Mouse (Mus musculus) embryo, embryonic 11.5 days (tissue): Measurements from ENCODE around the gene Tmem14a.
A peak's percentile ranks its signal among the peaks of the same experiment; 100 is the strongest.
"Not testable (repeated sequence)": the region's sequence is repeated elsewhere in the genome, so short reads cannot be mapped to it uniquely, and the experiment has no call there.

ENCODE experiments used
- DNase-seq: peaks from one replicate; pipeline ENCODE4 v3.0.0-alpha.2; 2012; ENCODE audit warnings: low read depth, low spot score

The Tmem14a gene

DNA sequence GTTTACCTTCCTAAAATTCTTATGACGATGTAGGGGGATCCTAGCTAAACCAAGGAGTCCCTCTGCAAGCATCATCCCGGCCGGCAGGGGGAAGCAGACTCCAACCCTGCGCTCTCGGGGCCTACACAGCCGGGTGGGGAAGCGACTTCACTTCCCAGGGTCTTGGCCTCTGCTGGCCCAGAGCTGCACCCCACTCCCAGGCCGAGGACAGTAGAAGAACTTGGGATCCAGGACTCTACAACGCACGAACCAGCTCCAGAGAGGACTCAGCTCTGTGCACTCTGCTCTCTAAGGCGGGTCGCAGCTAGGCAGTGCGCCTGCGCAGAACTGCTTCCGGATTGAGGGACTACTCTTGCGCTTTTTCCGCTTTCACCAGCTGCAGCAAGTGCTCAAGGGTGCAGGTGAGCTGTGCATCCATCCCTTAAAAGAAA is at the start of gene Tmem14a:
Gene Tmem14a (plus strand): TSS at position 87 of the 431 bp plus-strand sequence.
- DNase-seq = peak; percentile 72

- no peak for DNase-seq
These were observed 33.2 kb upstream of the Tmem14a start for GRCm38 (mm10) chr1:21185196-21185595.

DNA sequence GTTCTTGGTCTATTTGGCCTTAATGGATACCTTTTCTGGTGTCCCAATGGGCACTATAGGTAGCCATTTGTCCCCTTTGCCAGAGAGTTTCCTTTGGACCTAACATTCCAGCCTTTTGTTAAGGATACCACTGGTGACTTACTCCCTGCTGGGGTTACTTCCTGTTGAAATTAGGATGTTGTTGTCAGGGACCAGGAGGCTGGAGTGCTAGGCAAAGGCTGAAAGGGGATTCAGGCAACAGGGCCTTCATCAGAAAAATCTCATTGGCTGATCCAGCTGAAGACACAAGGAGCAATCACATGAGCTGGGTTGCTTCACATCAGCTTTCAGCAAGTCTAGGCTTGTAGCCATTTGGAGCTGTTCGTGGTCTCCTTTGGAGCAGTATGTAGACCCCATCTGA is 12.1 kb upstream of the Tmem14a start:
- no peak for DNase-seq

DNA sequence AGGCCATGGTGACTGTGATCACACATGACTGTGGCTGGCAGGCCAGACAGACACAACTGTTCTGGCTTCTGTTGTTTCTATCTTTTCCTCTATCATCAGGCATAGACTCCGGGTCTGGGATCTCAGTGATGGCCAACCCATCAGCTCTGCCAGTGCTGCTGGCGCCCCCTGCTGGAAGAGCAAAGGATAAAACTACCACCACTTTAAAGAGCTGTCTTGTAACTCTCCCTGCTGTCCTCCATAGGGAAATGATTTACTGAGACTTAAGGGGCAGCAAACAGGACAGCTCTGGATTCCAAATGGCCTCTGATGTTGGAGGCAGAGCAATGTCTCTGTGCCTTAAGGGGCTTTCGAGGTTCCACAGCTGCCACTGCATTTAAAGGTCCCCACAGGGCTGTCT is 4.8 kb upstream of the Tmem14a start:
- DNase-seq = not testable (repeated sequence)

GRCm38 (mm10) chr1:21213991-21214692 is 4.2 kb upstream of the Tmem14a start:
- DNase-seq = not testable (repeated sequence)

DNA sequence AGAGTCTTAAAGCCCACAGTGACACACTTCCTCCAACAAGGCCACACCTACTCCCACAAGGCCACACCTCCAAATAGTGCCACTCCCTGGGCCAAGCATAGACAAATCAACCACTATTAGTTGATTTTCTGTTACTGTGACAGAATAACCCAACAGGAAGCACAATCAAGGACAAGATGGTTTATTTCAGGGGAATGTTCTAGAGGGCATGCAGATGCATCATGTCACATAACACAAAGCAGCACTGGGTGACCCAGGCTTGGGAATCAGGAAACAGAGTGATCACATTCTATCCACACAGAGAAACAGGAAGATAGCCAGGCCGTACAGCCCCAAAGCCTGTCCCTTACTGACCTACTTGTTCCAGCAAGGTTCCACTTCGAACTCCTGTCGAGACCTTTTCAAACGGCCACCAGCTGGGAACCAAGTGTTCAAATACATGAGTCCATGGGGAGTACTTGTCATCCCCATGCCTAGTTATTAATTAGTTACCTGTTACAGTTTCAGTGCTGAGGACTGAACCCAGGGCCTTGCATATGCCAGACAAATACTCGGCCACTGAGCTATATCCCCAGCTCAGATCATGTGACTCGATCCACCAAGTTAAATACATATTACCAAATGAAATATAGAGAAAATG is 9.5 kb downstream of the Tmem14a start:
- DNase-seq = no peak

GRCm38 (mm10) chr1:21228740-21229722 is 10.7 kb downstream of the Tmem14a start:
- not testable (repeated sequence) for DNase-seq

DNA sequence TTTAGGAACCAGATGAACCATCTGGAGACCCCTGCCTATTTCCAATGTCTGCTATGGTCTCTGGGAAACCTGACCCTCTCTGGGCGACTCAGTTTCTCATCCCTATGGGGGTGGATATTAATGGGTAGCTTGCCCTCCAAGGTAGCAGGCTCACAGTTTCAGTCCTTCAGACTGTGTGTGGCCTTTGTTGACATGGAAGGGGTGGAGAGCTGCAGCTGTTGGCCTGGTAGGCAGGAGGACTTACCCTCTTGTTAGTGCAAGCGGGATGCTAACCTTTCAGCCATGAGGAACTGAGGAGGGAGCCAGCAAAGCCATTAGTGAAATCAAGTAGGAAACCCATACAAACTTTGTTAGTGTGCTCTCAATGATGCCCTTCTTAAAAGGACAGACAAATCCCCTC is 12.0 kb downstream of the Tmem14a start:
- no peak for DNase-seq

DNA sequence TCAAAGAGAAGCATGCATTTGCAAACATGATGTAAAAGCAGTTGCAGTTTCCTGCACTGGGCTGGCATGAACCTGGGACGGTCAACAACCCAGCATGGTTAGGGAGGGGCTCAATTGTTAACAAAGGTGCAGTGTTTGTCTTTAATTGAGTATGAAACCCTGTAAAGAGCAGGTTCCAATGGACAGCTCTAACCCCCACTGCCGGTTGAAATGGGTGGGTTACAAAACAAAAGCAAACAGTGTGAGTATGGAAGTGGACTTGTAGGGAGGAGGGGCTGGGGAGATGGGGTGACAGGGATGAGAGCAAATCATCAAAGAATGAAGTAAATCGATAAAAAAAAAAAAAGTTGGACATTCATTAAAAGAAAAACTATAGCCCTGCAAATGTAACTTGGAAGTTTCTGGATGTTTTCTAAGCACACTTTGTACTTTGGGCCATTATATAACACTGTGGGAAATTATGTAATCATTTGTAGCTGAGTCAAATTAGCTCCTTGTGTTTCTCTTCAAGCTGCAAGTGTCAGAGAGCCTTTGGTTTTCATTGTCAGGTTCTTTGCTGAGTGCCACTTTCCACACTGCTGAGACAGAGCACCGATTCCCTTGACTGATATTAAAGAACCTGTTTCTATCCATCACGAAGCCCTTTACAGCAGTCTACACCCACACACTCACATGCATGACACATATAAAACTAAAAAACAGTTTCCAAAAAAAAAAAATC is 13.5 kb downstream of the Tmem14a start:
- DNase-seq = no peak

GRCm38 (mm10) chr1:21232516-21232915 is 14.1 kb downstream of the Tmem14a start:
- no peak for DNase-seq

DNA sequence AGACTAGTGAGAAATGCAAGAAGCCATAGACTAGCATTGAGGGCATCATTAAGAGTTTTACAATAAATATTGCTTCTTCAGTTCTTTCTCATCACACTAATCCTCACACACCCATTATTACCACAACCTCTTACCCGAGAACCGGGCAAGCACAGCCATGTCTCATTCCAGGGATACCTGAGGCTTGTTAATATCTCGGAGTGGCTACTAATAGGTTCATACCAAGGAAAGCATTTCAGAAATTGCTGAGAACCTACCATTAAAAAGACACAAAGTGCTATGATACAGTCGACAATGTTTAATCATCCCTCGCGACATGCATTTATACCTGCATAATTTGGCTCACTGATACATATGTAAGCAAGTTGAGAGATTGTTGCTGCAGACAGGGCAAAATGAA is 17.0 kb downstream of the Tmem14a start:
- no peak for DNase-seq

DNA sequence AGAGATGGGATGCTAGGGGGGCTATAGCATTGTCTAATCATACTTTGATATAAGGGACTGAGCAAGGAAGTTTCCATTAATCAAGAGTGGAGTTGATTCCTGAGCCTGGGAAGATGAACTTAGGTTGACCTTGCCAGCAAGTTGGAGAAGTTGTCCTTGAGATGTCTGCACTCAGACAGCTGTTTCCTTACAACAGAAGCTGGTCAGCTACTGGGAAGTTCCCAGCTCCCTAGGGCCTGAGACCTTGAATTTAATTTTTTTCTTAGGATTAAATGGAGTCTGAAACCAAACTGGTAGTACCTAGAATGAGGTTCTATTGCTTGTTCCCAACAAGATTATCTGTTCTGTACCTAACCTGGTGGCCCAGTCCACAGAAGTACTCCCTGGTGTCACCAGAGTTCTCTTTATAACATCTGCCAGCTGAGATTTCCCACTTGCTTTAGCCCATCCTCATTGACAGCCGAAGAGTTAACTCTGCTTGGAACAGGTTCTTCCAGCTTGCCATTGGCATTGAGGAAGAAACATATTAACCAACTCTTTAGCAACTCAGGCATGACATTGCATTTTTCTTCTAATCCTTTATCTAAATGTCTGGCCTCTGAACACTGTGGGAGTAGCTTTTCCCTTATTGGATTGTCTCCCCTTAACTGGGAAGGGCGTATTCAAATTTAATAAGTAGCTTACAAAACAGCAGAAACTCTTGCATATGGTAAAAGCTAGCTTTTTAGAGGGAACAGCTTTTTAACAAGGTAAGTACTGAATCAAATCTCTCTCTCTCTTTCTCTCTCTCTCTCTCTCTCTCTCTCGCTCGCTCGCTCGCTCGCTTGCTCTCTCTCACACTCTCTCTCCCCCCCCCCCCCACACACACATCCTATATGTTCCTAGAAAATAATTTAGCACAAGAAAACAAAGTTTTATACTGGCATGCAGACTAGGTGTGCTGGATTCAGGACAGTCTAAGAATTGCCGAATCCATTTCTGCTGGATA is 21.8 kb downstream of the Tmem14a start, which contains the start of gene Gsta3:
Gene Gsta3 (plus strand): TSS at position 679 of the 988 bp plus-strand sequence.
- no peak for DNase-seq

DNA sequence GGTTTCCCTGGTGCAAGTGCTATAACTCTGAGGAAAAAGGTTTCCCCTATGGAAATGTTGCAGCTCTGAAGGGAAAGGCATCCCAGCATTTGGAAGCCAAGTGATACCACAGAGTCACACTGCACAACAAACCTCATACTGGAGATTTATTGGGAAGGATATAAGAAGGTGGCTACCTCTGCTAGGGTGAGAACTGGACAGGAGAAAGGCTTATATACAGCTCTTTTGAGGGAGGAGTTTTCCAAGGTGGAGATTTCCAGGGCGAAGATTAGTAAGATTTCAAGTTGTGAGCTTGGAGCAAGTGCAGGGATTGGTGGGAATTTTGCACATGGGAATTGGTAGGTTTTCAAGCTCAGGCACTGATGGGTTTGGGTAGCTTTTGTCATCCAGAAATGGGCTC is 22.7 kb downstream of the Tmem14a start:
- DNase-seq = no peak

DNA sequence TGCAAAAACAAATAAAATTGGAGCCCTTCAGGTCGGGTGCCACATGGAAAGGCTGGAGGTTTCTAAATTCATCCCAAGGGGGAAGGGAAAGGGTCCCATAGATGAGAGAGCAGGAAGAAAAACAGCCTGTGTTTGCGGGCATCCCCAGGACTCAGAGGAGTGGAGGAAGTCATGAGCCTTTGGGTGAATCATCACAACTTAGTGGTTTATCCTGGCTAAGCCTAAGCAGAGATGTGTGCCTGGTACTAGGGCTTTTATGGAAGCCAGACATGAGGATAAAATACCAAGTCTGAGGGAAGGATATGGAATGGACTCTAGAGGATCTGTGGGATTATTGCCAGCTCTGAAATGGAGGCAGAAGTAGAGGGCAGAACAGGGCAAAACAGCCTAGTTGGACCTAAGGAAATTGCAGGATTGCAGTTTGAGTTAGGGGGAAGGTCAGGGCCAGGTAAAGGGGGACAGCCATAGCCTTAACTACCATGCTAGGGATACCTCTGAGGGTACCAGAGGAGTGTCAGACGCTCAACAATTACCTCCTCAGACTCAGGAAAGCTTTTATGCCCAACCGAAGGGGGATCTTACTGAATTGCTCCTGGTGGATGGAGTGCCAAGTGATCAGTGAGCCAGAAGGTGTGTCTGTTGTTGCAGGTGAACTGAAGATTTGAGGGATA is 26.1 kb downstream of the Tmem14a start:
- DNase-seq = no peak

DNA sequence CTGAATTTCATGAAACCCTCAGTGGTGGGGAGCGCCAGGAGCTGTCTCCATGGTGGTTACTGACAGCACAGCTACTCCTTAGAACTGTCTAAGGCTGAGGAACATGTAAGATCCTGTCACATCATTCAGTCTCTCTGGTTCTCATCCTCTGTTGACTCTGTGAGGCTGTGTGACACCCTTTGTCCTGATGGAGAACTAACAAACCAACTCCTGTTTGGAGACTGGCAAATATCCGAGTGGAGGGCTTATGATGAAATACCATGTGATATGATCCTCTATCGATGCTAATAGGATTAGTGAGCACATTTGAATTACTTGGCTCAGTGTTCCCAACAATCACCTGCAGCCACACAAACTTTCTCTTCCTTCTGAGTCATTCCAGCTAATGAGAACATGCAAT is 27.8 kb downstream of the Tmem14a start:
- DNase-seq = no peak

DNA sequence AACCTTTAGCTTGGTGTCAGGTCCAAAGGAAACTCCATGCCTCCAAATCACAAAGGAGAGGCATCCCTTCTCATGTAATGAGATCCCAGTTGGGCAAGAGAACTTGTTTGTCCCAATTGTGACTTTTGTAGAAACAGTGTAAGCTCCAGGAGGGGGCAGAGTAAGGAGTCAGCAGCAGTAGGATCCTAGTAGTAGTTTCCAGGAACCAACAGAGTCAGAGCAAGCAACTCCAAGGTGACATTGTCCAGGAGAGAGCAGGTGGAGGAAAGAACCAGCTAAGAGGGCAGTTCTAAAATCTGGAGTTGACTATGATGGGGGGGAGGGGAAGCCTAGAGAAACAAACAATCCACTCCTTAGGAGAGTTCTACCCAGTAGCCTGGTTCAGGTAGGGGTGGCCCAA is 29.5 kb downstream of the Tmem14a start:
- no peak for DNase-seq

DNA sequence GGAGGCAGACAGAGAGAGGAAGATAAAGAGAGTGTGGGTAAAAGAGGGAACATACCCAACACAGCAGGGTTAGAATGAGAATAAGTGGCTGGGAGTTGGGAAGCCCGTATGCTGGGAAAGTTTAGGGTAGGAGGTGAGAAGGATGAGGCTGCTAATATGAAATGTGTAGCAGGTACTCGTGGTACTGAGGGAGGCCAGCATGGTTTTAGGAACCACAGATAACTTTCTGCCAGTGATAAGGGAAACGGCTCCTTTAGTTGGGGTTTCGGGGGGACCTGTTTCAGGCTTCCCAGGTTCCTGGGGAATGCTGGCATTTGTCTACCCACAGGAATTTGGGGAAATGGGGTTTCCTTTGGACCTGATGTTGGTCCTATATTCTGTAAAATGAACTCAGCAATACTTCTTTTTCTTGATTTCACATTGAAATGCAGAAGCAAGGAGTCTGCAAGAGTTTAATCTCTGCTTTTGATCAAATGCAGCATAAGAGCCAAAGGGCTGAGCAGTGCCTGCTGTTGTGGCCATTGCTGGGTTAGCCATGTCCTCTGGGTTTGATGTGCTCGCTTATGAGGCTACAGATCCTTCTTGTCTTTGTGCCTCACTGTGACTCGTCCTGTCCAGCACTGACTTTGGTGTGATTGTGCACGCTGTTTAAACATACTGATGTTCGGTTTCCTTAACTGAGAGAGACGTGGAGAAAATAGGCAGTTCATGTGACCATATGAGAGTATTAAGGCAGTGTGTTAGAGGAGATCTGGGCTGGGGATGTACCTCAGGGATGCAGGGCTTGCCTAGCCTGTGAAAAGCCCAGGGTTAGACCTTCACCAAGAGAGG is 30.4 kb downstream of the Tmem14a start:
- DNase-seq = no peak

GRCm38 (mm10) chr1:21251661-21252060 is 33.3 kb downstream of the Tmem14a start:
- DNase-seq = no peak
